Mouse (Mus musculus) embryonic fibroblast, embryonic 13.5 days (primary cell): Measurements from ENCODE around the gene Gse1.

Experiments
- CTCF ChIP-seq: IDR thresholded peaks from 2 replicates; pipeline ENCODE4 v1.5.1; 2011; ENCODE audit warnings: mild to moderate bottlenecking, control low read depth, low read length, moderate library complexity, borderline replicate concordance; ENCODE audit not compliant: insufficient read depth
- POLR2A ChIP-seq: IDR thresholded peaks from 2 replicates; pipeline ENCODE4 v1.6.1; 2011; ENCODE audit warnings: low read depth, mild to moderate bottlenecking, control low read depth, low read length, moderate library complexity

DNA sequence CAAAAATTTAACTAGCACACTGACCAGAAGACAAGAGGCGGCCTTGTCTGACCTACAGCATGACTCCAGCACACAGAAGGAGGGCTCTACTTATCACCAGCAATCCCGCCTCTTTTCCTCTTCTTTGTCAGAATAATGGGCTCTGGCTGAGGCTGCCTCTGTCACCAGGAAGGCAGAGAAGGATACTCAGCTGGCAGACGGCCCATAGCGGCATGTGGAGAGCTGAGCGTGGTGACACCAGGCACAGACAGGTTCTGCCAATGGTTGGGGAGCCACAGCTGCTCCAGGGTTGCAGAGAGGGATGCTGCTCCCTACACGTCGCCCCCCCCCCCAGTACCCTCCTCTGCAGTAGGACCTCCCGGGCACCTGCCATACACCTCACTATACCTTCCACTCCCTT, 133.0 kb downstream of the Gse1 start:
- TF ChIP-seq CTCF (no peak), POLR2A (no peak)
